Mouse (Mus musculus) erythroblast, embryonic 14.5 days (primary cell): Measurements from ENCODE around the gene Ptpn13.

ENCODE experiments used
- GATA1 ChIP-seq: IDR thresholded peaks from 2 replicates; pipeline ENCODE4 v1.6.1; 2012; ENCODE audit warnings: low read length, inconsistent platforms, mixed read lengths
- TAL1 ChIP-seq: IDR thresholded peaks from 3 replicates; pipeline ENCODE4 v1.6.1; 2012; ENCODE audit warnings: low read length, inconsistent platforms, mixed read lengths

DNA sequence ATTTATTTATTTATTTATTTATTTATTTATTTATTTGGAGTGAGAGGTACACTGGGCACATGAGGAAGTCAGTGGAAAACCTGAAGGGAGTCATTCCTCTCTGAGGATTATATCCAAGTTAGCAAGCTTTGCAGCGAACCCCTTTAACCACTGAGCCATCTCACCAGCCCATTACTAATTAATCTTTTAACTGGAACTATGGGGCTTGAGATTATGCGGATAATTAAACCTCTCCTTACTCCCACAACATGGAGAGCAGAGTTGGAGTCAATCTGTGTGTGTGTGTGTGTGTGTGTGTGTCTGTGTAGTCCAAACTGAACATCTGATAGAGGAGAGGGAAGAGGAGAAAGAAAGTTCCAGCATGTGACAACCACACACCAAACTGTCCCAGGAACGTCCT, 10.4 kb upstream of the Ptpn13 start:
- TF ChIP-seq GATA1, result no peak
- TF ChIP-seq TAL1, result no peak
